Mouse (Mus musculus): Measurements from ENCODE around the gene Plekhg1.

DNA sequence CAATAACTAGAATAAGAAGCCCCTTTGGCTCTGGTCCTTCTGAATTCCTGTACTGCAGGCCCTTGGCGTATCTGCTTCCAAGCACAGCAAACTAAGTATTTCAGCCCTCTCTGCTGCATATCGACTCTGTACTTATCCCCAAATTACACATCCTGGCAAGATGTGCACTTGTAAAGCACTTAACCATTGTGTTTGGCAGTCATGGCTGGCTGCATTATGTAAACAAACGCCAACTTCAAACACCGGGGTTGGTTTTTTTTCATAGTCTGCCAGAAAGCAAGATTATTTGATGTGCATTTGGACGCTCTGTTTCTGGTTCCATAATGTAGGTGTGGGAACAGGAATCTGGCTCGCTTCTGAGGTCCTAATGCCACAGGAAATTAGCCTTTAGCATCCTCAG, 83.7 kb downstream of the Plekhg1 start:
- TF ChIP-seq CTCF (IDR thresholded peaks at IDR 0.05) (no peak), EP300 (IDR thresholded peaks at IDR 0.05) (no peak)

Measured in lung, postnatal 0 days (tissue).